Mouse (Mus musculus): Measurements from ENCODE around the gene Olfr1056.
A peak's percentile ranks its signal among the peaks of the same experiment; 100 is the strongest.
"Not testable (repeated sequence)": the region's sequence is repeated elsewhere in the genome, so short reads cannot be mapped to it uniquely, and the experiment has no call there.

The Olfr1056 gene

DNA sequence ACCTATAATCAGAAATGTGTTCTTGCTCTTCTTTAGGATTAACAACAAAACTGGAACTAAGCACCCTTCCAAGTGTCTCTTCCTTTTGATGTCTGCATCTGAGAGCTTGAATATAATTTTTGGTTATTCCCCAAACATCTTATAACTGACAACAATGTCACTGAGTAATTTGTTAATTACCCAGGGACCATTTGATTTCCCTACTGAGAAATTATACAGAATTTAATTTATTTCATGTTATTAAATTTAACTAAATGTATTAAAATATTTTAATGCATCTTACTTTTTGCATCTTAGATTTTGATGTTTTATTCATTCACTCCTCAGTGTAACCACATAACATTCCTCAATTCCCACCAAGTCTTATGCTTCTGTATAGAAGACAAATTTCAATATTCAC lies at the start of gene Olfr1056:
Gene Olfr1056, minus strand, starts transcription at position 101 of the 400 bp plus-strand sequence.
- DNase-seq (ENCODE audit: low spot score) = no peak

DNA sequence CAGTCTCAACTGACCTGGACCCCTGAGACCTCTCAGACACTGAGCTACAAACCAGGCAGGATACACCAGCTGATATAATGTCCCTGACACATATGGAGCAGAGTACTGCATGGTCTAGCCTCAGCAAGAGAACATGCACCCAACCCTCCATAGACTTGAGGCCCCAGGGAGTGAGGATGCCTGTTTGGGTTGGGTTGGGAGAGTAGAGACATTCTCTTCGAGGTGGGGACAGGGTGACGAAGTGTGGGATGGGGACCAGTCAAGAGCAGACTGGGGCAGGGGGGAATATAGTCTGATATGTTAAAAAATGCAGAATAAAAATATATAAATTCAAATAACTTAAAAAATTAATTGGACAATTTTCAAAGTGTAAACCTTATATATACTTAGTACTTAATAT lies 32.8 kb upstream of the Olfr1056 start:
- DNase-seq (ENCODE audit: low spot score) = no peak

DNA sequence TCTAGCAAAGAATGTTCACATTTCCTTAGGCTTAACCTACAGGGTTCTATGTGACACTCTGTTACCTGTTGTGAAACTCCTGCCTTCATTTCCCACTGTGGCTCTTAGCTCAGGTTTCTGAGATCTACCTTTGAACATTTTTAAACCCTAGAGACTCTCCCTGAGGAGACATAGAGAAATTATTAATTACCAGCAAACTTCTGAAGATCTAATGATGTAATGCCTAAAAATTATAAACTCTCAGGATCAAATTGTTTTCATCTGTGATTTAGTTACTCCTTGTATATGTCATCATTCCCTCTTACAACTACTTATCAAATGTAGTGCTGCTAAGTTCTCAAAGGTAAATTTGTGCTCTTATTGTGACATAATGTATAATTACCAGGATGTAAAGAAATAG lies 26.2 kb upstream of the Olfr1056 start, which contains the start of gene Olfr1058:
Gene Olfr1058, minus strand, starts transcription at position 101 of the 400 bp plus-strand sequence.
- DNase-seq (ENCODE audit: low spot score) = not testable (repeated sequence)

DNA sequence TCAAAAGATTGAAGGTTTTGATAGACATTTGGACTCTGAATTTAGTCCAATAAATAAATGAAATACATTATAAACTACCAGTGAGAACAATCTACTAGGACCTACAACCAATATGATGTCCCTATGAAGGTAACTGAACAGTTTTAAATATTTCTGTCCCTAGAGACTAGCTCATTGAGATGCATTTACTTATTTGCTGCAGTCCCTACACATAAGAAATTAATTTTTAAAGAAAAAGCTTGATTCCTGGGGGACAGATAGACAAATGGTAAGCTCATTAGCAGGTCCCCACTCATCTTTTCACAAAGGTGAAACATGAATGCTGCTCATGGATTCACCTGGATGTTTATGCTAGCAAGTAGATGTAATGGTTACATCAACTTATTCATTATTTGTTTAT lies 16.0 kb upstream of the Olfr1056 start, which contains the start of gene Olfr1057:
Gene Olfr1057, minus strand, starts transcription at position 101 of the 400 bp plus-strand sequence.
- DNase-seq (ENCODE audit: low spot score) = no peak

DNA sequence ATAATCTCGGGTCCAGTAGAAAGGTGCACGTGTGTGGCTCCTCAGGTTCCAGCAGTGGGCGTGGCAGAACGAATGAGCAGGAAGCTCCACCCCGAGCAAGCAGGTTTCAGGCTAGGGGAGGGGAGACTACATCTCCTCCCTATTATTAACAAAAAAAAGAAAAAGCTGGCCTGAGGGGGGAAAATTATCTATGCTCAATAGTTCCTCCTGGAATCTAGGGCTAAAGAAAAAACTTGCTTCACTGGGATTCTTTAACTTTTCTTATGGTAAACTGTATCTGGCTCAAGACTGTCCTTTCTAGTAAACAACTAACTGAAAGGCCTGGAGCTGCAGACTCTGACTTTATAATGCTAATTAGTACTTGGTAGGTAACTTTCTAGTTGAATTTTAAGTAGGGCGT lies 4.1 kb upstream of the Olfr1056 start:
- not testable (repeated sequence) for DNase-seq (ENCODE audit: low spot score)

DNA sequence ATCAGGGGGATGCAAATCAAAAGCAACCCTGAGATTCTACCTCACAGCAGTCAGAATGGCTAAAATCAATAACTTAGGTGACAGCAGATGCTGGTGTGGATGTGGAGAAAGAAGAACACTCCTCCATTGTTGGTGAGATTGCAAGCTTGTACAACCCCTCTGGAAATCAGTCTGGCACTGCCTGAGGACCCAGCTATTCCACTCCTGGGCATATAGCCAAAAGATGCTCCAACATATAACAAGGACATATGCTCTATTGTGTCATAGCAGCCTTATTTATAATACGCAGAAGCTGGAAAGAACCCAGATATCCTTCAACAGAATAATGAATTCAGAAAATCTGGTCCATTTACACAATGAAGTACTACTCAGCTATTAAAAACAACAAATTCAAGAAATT lies 10.5 kb downstream of the Olfr1056 start:
- DNase-seq (ENCODE audit: low spot score) = peak; percentile 5

DNA sequence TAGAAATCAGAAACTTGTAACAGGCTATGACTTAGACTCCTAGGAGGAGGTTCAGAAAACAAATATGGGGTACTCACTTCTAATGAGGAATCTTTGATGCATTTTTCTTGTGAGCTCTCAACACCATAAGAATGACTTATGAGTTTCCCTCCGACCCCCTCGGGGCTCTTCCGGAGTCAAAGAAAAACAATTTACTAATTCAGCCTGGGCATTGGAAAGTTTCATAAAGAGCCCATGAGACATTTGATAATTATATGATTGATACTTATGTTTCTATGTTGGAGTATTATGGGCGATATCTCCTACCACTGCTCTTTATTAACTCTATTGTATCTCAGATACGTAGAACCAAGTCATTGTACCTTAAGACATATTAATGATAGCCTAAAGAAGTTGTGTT lies 12.1 kb downstream of the Olfr1056 start, which contains the start of gene Olfr1055:
Gene Olfr1055, minus strand, starts transcription at position 101 of the 400 bp plus-strand sequence.
- DNase-seq (ENCODE audit: low spot score) = no peak

DNA sequence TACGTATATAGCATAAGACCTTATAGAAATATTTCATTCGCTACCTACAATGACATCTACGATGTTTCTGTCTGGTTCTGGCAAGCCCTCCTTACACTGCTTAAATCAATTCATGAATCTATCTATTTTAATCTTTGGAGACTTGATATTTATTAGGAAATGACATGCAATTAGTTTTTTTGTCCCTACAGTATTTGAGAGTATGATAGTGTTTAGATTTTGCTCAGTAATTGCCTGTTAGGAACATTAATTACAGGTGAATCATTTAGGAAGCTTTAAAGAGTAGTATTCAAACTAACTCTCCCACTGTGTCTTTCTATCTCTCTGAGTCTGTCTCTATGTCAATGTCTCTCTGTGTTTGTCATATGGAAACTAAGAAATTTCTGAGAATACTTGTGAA lies 26.9 kb downstream of the Olfr1056 start, which contains the start of gene Olfr1054:
Gene Olfr1054, minus strand, starts transcription at position 101 of the 400 bp plus-strand sequence.
- no peak for DNase-seq (ENCODE audit: low spot score)

DNA sequence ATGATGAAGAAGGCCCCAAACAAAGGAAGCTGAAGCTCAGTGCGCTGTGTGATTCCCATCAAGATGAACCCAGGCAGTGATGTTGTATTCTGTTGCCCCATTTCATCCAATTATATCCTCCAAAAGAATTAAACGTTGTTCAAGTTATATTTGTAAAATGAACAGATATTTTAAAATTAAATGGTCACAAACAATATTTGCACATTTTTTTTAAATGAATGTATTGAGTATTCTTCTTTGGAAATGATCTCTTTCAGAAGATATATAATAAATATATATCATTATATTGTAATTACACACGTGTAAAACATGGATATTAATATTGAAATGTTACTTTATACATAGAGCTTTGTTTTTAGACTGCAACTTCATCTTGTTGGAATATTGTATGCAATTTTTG lies 47.1 kb downstream of the Olfr1056 start, which contains the start of gene Olfr1053:
Gene Olfr1053, minus strand, starts transcription at position 101 of the 400 bp plus-strand sequence.
- no peak for DNase-seq (ENCODE audit: low spot score)

All from layer of hippocampus, adult 11-12 months (tissue).